8 mouse cellular contexts compared by ENCODE assay signal in the genomic region with DNA sequence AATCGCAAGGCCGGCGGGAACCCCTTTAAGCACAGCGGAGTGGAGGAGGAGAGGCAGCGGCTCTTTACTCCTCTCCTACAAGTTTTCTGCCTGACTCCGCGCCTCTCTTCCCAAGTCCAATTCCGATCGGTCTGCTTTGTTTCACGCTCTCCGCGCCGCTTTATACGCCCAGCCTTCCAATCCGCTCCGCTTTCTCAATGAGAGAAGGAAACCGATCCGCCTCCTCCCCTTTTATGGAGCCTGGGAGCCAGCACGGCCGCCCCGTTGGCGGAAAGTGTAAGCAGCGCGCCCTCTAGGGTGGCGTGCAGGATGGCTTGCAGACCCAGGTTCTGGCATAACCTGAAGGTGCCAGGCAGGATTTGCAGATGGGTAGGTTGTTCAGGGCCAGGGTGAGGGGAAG. TPM values are rescaled to one million over a fixed set of nuclear protein-coding genes. Genes with fewer than 3 reads are reported as not detected.
DNase-seq lines count a peak whose midpoint lies in the region; ATAC-seq lines count a peak whose summit lies in the region.

A gene (minus strand): TSS at position 137 of the 400 bp plus-strand sequence.

- H3K4me3 ChIP-seq in erythroblast, embryonic 14.5 days (replicated peaks): peak within 1 kb of the TSS; percentile 60
- peak within 1 kb of the TSS; percentile 89 for H3K4me3 ChIP-seq in heart, embryonic 13.5 days
- peak within 1 kb of the TSS; percentile 61 for H3K4me3 ChIP-seq in liver, embryonic 12.5 days

- no peaks in the 10 kb centered on the region; the same call in 1 of the 2 replicates for H3K4me1 ChIP-seq in erythroblast, embryonic 14.5 days (ENCODE audit: control insufficient read depth)
- peaks cover 23% of the 10 kb centered on the region for H3K4me1 ChIP-seq in heart, embryonic 13.5 days
- peaks cover 14% of the 10 kb centered on the region for H3K4me1 ChIP-seq in liver, embryonic 12.5 days

- peak within 1 kb of the TSS; percentile 74 for H3K4me2 ChIP-seq in heart, embryonic 13.5 days
- H3K4me2 ChIP-seq in liver, embryonic 12.5 days: peak within 1 kb of the TSS; percentile 68

- H3K9ac ChIP-seq in heart, embryonic 13.5 days: peak within 1 kb of the TSS; percentile 97
- peak within 1 kb of the TSS; percentile 68 for H3K9ac ChIP-seq in liver, embryonic 12.5 days

- no peak for ATAC-seq in erythroblast, adult 5-6 weeks (replicated peaks; ENCODE audit: low FRiP score, poor library complexity, severe bottlenecking)
- no peak for ATAC-seq in heart, embryonic 13.5 days (ENCODE audit: extremely low read depth, insufficient number of reproducible peaks, low FRiP score, low TSS enrichment)
- ATAC-seq in liver, embryonic 12.5 days: peak; percentile 65

- peak within 1 kb of the TSS; percentile 92 for H3K27ac ChIP-seq in heart, embryonic 13.5 days (replicated peaks)
- H3K27ac ChIP-seq in liver, embryonic 12.5 days: peak within 1 kb of the TSS; percentile 52

- H3K27me3 ChIP-seq in erythroblast, embryonic 14.5 days (ENCODE audit: control insufficient read depth): peaks cover 37% of the 10 kb centered on the region
- H3K27me3 ChIP-seq in heart, embryonic 13.5 days (replicated peaks): peaks cover 35% of the 10 kb centered on the region
- peaks cover 36% of the 10 kb centered on the region for H3K27me3 ChIP-seq in liver, embryonic 12.5 days (replicated peaks)
- H3K27me3 ChIP-seq in splenic B cell, adult 2 months (ENCODE audit: control insufficient read depth, insufficient read depth, low read length, poor library complexity, severe bottlenecking): peaks cover 2% of the 10 kb centered on the region; the same call in 1 of the 2 replicates

- peak; percentile 93 for DNase-seq in fibroblast of lung, adult 2 months (ENCODE audit: low read depth)
- DNase-seq in kidney, postnatal 14 days: peak; percentile 97
- DNase-seq in naive thymus-derived CD4-positive, alpha-beta T cell, adult 2 months (ENCODE audit: low read depth): peak; percentile 24
- DNase-seq in splenic B cell, adult 2 months (ENCODE audit: low read depth, low spot score): peak; percentile 73

- no peaks in the 10 kb centered on the region for H3K9me3 ChIP-seq in erythroblast, embryonic 14.5 days (ENCODE audit: control insufficient read depth, low read length)
- no peaks in the 10 kb centered on the region for H3K9me3 ChIP-seq in heart, embryonic 13.5 days
- no peaks in the 10 kb centered on the region for H3K9me3 ChIP-seq in liver, embryonic 12.5 days (replicated peaks)

- WGBS in heart, embryonic 13.5 days: under 1% methylated on average over 25 of the region's 25 CpGs
- under 1% methylated on average over 25 of the region's 25 CpGs for WGBS in liver, embryonic 12.5 days (ENCODE audit: insufficient replicate concordance)

- H3K36me3 ChIP-seq in erythroblast, embryonic 14.5 days (ENCODE audit: control insufficient read depth): no peaks in the 10 kb centered on the region
- no peaks in the 10 kb centered on the region for H3K36me3 ChIP-seq in heart, embryonic 13.5 days
- H3K36me3 ChIP-seq in liver, embryonic 12.5 days: no peaks in the 10 kb centered on the region
- no peaks in the 10 kb centered on the region for H3K36me3 ChIP-seq in splenic B cell, adult 2 months (ENCODE audit: control insufficient read depth, insufficient read depth, low read length, poor library complexity, severe bottlenecking)

RNA-seq across cellular contexts. Expression of the gene that starts here (rescaled TPM):
- polyA plus RNA-seq in erythroblast, embryonic 14.5 days (2012): not detected in 2 replicates
- total RNA-seq in erythroblast, adult 5-6 weeks (2015; ENCODE audit: low replicate concordance): 2.5 and 4.2 TPM in 2 replicates
- 4.5 and 4.9 TPM in 2 replicates for total RNA-seq in erythroblast, adult 5-6 weeks (2017; ENCODE audit: low replicate concordance)
- 27.3 and 28.4 TPM in 2 replicates for polyA plus RNA-seq in heart, embryonic 13.5 days (2015; fragmentation: Nextera tagmentation; extraction: Ambion mirVana)
- 17.8 and 18.1 TPM in 2 replicates for polyA plus RNA-seq in liver, embryonic 12.5 days (2016; fragmentation: Nextera tagmentation; extraction: Ambion mirVana)

Comparison
In these comparisons a context has a peak if more than half of its experiments do, and no peak if none do; other contexts are left out.
1. RNA of the gene that starts here (polyA plus RNA-seq): 27.3 to 28.4 TPM in heart, embryonic 13.5 days and 17.8 to 18.1 TPM in liver, embryonic 12.5 days; not detected in erythroblast, embryonic 14.5 days; every median in the first group is over 10 times any median in the second.
2. DNase-seq: peak in every context shown above with its lines; median percentile 97 in kidney, postnatal 14 days; 93 in fibroblast of lung, adult 2 months; 73 in splenic B cell, adult 2 months; 24 in naive thymus-derived CD4-positive, alpha-beta T cell, adult 2 months.
3. Peak in every context shown above with its lines, with median percentiles within 50 percentile points of each other: H3K4me3 ChIP-seq.